Mouse (Mus musculus) testis, adult 2 months (tissue): ENCODE results near the gene Rpl7l1.

Experiments used
- CTCF ChIP-seq: fragments of 200-500 bp; IDR thresholded peaks from 2 replicates; pipeline ENCODE4 v1.5.1; 2012; ENCODE audit warnings: low read depth, mild to moderate bottlenecking, inconsistent platforms, low read length, moderate library complexity; ENCODE audit not compliant: control insufficient read depth, insufficient read depth, insufficient replicate concordance
- POLR2A ChIP-seq: fragments of 200-500 bp; IDR thresholded peaks from 2 replicates; pipeline ENCODE4 v1.6.1; 2012; ENCODE audit warnings: low read depth, mild to moderate bottlenecking, inconsistent platforms, low read length, moderate library complexity; ENCODE audit not compliant: control insufficient read depth

- TF ChIP-seq CTCF (no peak), POLR2A (no peak)
Measured at GRCm38 (mm10) chr17:46792963-46793362, 10.5 kb upstream of the Rpl7l1 start.
